Mouse (Mus musculus): Measurements from ENCODE around the gene Itgb6.

DNA sequence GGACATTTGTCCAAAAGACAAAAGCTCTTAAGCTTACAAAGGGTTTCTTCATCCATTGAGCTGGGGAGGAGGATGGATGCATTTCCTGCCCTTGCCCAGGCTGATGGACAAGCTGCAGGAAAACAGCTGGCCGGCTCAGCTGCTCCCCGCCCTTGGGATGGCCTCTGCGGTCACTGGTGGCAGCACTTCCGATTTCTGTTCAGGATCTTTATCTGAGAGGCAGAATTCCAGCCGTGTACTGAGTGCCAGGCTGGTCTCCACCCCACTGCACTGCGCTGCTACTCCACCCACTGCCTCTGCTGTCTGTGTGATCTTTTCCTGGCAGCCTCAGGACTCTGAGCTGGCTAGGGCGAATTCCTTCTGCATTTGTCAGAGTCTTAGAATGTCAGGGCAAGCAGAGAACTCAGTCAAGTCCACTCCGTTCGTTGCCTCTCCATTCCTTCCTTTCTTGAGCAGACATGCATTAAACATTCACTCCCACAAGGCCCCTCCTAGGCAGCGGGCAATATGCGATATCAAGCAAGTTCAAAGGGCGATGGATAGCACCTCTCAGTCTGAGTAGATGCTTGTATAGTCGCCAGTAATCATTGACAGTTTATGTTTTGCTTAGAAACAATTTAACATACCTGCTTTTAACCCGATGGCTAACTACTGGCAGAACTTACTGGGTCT lies 33.4 kb downstream of the Itgb6 start:
- TF ChIP-seq CTCF (IDR thresholded peaks at IDR 0.05; ENCODE audit: extremely low read depth, insufficient read depth, low read length) (no peak), POLR2A (IDR thresholded peaks at IDR 0.05; ENCODE audit: extremely low read depth, insufficient read depth, low read length) (no peak)

Data from cortical plate, adult 2 months (tissue).